Mouse (Mus musculus) embryo, embryonic 9.5 days (tissue): Measurements from ENCODE around the gene Ubiad1.

ENCODE experiments used
- DNase-seq: peaks from one replicate; pipeline ENCODE4 v3.0.0-alpha.2; 2017; ENCODE audit errors: extremely low spot score

Ubiad1 gene

GRCm38 (mm10) chr4:148453707-148454106 lies 9.1 kb upstream of the Ubiad1 start:
- no peak for DNase-seq

DNA sequence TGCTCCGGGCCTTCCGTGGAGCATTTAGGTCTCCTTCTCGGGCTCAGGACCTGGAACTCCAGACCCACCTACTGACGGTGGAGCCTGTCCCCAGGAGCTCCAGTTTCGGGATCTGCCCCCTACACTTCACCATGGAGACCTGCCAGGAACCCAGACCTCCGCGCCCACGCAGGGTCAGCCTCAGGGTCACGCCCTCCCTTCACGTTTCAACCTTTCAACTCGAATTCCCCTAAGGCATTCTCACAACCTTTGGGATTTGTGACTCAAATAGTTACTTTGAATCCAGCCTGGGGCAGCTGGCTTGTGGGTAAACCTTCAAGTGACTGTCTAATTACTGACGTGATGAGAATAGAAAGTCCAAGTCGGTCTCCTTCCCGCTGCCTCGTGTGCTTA lies 4.3 kb upstream of the Ubiad1 start:
- no peak for DNase-seq

GRCm38 (mm10) chr4:148448179-148448852 lies 3.7 kb upstream of the Ubiad1 start, which contains the start of gene Mtor:
Gene Mtor (plus strand): TSS chr4:148448611.
- DNase-seq, result peak; percentile 91

- no peak for DNase-seq
Measured at GRCm38 (mm10) chr4:148442598-148442997, 2.0 kb downstream of the Ubiad1 start.

DNA sequence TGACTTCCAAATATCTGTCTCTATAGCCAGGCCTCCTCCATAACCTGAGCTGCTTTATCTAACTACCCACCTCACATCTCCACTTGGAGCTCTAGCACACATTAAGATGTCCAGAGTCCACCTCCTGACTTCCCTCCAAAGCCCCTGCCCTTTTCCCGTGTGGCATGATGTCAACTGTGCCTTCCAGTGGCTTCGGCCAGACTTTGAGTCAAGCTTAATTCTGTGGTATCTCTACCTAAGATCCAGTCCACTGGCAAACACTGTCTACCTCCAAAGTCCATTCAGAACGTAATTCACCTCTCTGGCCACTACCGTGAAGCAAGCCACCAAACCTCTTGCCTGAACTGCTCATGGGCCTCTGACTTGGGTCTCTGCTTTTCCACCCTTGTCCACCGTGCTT lies 2.6 kb downstream of the Ubiad1 start:
- no peak for DNase-seq

GRCm38 (mm10) chr4:148435657-148436330 lies 8.8 kb downstream of the Ubiad1 start:
- peak; percentile 29 for DNase-seq

DNA sequence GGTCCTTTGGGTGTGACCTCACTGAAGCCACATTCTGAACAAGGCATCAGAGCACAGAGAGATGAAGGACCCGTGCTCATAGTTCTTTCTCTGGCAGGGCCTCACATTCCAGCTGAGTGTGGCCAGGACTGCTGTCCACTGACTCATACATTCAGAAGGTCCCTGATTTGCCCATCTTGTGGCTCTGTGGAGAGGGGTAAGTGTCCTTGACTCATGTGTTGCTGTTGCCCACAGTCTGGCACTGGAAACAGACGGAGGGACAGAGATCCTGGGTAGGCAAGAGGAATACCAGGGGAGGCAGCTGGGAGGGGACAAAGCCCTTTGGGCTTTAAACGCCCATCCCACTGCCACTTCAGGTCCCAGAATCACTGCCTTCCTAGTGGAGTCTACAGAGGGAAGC lies 9.5 kb downstream of the Ubiad1 start:
- no peak for DNase-seq

- no peak for DNase-seq
Measured at GRCm38 (mm10) chr4:148434554-148434953, 10.0 kb downstream of the Ubiad1 start.

GRCm38 (mm10) chr4:148433813-148434212 lies 10.8 kb downstream of the Ubiad1 start:
- no peak for DNase-seq

GRCm38 (mm10) chr4:148433336-148433735 lies 11.2 kb downstream of the Ubiad1 start:
- DNase-seq, result no peak

DNA sequence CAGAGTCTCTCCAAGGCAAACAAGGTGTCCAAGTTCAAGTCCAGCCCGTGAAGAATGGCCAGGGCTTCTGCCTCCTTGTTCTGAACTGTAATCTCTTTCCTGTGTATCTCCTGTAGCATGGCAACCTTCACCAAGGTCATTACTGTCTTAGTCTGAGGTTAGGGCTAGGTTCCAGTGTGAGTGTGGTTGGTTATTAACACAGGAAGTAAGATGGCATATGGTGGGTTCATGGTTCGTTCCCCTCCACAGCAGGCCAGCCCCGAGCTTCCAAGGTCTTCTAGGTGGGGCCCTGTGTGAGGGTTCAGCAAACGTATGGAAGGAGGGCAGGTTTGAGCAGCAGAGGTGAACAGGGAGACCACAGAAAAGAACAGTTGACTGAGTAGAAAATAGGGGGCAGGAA lies 12.1 kb downstream of the Ubiad1 start:
- DNase-seq, result no peak

DNA sequence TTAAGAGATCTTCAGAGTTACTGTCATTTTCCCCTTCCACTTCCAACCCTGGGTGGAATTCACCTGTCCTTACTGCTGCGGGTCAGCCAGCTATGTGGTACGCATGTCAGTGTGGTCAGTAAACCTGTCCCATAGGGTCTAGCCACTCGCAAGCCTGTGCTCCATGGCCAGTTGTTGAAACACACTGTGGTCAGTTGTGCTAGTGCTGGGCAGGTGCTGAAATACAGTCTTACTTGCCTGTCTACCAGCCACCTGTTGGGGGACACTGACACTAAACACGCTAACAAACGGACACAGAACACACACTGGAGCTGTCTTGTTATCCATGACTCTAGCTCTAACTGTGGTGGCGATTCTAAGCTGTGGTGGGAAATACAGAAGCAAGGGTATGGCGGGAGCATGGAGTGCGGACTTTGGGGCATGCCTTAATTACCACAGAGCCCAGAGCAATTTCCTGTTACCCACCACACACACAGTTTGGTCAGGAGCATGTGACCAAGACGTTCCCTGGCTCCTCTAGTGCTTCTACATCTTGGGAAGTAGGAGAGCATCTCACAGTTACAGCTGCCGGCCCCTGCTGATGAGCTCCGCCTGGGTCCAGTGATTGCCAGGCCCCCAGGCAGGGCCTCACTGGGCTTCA lies 13.6 kb downstream of the Ubiad1 start:
- no peak for DNase-seq

DNA sequence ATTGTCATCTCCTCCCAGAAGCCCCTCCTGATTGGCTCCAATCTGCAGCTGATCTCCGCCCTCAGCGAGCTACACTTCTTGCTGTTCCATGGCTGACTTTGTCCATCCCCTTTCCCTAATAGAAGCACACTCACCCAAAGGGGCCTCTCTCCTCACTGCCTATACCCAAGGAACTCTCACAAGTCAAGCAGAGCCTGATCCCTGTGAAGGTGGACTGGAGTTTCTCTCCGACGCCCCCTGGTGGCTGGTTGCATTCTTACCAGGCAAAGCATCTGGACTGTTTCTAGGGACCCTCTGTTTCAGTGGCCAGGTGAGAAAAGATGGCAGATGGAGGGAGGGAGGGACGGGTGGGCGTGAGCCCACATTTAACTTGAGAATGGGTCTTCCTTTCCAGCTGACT lies 14.9 kb downstream of the Ubiad1 start:
- peak; percentile 76 for DNase-seq

- DNase-seq, result no peak
Measured at GRCm38 (mm10) chr4:148429121-148429520, 15.4 kb downstream of the Ubiad1 start.

GRCm38 (mm10) chr4:148428544-148428943 lies 16.0 kb downstream of the Ubiad1 start:
- no peak for DNase-seq

- no peak for DNase-seq
Measured at GRCm38 (mm10) chr4:148426950-148427850, 17.4 kb downstream of the Ubiad1 start.

DNA sequence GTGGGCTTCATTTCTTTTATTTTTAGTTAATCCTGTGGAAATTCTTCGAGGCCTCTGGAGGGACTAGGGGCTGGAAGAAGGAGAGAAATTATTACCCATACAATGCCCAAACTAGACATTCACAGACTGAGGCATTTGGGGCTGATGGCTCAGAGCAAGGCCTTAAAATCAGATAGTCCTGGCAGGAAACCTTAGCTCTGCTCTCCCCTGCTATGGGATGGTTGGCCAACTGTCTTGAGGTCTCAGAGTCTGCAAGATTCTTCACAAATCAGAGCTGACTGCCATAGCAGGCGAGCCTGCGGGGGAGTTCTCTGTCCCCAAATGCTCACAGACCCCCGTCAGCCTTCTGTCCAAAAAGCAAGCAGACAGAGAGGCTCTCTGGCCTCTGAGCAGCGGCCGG lies 27.0 kb downstream of the Ubiad1 start:
- no peak for DNase-seq

DNA sequence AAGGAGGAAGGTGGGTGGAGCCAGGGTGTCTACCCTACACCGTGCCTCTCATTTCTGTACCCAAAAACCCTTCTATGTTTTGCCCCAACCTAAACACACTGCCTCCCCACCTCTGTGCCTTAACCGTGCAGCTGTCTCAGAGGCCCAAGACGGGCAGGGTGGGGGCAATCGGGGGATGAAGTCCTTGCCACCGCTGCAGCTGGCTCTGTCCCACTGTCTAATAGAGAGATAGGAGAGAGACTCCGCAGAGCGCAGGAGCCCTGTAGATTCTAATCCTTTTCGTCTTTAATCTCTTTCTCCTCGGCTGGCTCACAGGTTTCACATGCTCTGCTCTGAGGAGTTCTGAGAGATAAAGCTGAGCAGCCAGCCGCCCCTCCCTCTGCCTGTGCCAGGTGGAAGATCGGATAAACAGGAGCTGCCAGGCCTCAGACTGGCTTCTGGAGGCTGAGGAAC lies 27.5 kb downstream of the Ubiad1 start:
- DNase-seq, result no peak

DNA sequence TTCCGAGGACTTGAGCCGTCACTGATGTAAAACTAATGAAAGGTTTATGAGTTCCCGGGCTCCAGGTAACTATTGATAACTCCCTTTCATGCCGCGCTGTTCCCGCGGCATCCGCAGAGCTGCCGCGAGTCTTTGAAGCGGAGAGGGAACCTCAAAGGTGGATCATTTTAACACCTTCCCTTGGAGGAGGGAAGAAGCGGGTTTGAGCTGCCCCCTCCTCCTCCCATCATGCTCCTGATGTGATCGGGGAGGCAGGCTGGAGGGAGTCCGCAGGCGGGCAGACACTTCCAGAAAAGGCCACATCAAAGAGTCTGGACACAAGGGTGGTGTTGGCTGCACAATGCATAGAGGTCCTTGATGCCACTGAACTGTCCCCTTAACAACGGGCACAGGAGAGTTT lies 29.0 kb downstream of the Ubiad1 start:
- DNase-seq, result no peak

- DNase-seq, result no peak
Measured at GRCm38 (mm10) chr4:148408256-148408975, 36.2 kb downstream of the Ubiad1 start.

GRCm38 (mm10) chr4:148405255-148405788 lies 39.2 kb downstream of the Ubiad1 start:
- no peak for DNase-seq
